Mouse (Mus musculus): ENCODE results near the gene Scgb1b12.
"Not testable (repeated sequence)": the region's sequence is repeated elsewhere in the genome, so short reads cannot be mapped to it uniquely, and the experiment has no call there.

Scgb1b12 gene

GRCm38 (mm10) chr7:32333882-32334281 lies at the start of gene Scgb1b12:
Scgb1b12 (plus strand) TSS chr7:32334182.
- not testable (repeated sequence) for DNase-seq

- not testable (repeated sequence) for DNase-seq
Measured at GRCm38 (mm10) chr7:32327145-32327544, 6.8 kb upstream of the Scgb1b12 start, which contains the start of gene Scgb2b12. Scgb2b12 (minus strand) TSS chr7:32327245.
